Mouse (Mus musculus) gastrocnemius, postnatal 10 days (tissue): Measurements from ENCODE around the gene Irx1. TPM values are rescaled to one million over a fixed set of nuclear protein-coding genes. Genes with fewer than 3 reads are reported as not detected.

Source experiments
- DNase-seq: peaks from one replicate; pipeline ENCODE4 v3.0.0; 2021; ENCODE audit warnings: mixed read lengths
- total RNA-seq, 2 experiments: library from RNA; stranded (reverse); gene quantifications; 2 replicates each; pipeline ENCODE4 v1.2.3; 2021

The Irx1 gene
- total RNA-seq, 2 experiments from 2014 or later, result 0.18 TPM; not detected in 1

- no peak for DNase-seq
Observed at GRCm38 (mm10) chr13:71910361-71910760, 53.2 kb downstream of the Irx1 start.
